Mouse (Mus musculus): Measurements from ENCODE around the gene Ankrd7.
"Not testable (repeated sequence)": the region's sequence is repeated elsewhere in the genome, so short reads cannot be mapped to it uniquely, and the experiment has no call there.

Gene Ankrd7

GRCm38 (mm10) chr6:18866018-18866417, at the start of gene Ankrd7:
Gene Ankrd7 (plus strand): TSS chr6:18866318.
- no peak for DNase-seq

DNA sequence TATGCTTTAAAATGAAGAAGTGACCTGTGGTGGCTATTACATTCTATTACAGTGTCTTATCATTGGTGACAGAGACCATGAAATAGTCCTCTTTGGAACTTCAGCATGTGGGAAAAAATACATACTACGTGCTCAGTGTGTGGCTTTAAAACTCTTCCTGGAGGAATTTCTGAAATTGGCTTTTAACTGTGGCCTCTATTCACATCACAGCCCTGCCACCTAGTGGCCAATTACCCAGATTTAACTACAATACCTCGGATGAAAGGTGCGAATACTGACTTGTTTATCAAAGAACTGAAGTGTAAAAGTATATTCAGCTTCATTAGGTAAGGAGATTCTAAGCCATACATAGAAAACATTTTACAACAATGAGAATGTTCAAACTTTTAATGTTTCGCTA, 46.8 kb upstream of the Ankrd7 start:
- DNase-seq = peak; percentile 66

- DNase-seq = no peak
These were observed 45.9 kb upstream of the Ankrd7 start for GRCm38 (mm10) chr6:18820246-18820645.

GRCm38 (mm10) chr6:18822812-18823211, 43.3 kb upstream of the Ankrd7 start:
- no peak for DNase-seq

DNA sequence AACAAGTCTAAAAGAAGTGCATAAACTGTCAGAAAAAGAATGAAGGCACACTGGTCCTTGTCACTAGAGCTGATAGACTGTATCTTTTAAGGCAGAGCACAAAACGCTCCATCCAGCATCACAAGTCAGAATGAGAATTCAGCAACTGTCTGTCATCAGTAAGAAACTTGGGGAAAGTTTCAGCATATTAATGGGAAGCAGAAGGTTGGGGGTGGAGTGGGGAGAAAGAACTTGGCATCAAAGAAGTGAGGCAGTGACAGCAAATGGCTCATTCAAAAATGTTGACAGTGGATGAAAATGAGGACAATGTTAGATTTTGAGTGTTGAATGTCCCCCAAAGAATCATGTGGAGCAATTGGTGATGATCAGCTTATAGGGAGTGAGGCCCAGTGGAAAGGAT, 33.2 kb upstream of the Ankrd7 start:
- no peak for DNase-seq

- DNase-seq = not testable (repeated sequence)
These were observed 21.6 kb upstream of the Ankrd7 start for GRCm38 (mm10) chr6:18844529-18844928.

DNA sequence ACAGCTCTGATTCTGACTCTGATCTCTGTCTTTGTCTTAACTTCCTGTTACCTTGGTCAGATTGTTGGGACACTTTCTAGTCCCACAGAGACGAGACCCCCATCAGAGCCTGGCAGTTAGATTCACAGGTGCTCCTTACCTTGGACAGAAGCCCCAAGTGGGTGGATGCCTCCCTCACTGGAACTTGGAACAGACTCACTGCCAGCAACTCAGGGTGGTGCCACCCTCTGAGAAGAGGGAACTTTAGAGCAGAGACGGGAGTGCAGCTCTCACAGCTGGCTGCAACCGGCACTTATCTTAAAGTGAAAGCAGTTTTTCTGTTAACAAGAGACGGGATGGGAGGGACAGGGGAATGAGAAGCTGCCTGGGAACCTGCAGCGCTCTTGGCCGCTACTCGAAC, 20.5 kb upstream of the Ankrd7 start:
- DNase-seq = not testable (repeated sequence)

GRCm38 (mm10) chr6:18848051-18848701, 17.9 kb upstream of the Ankrd7 start, which contains the start of gene Lsm8:
Gene Lsm8 (plus strand): TSS chr6:18848579.
- peak; percentile 95 for DNase-seq

DNA sequence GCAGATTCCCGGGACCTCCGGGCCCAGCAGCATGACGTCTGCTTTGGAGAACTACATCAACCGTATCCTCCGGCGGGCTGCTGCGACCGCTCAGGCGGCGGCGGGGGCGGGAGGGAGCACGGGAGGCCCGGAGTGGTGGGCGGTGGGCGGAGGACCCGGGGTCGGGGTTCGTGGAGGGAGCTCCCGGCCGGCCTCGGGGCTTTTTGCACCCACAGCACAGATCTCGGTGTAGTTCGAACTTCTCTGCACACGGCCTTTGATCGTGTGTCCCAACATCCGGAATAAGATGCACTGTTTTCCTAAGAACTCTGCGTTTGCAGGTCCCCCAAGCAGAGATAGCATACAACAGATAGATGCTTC, 17.4 kb upstream of the Ankrd7 start:
- no peak for DNase-seq

- DNase-seq = no peak
These were observed 10.8 kb upstream of the Ankrd7 start for GRCm38 (mm10) chr6:18855323-18855722.

DNA sequence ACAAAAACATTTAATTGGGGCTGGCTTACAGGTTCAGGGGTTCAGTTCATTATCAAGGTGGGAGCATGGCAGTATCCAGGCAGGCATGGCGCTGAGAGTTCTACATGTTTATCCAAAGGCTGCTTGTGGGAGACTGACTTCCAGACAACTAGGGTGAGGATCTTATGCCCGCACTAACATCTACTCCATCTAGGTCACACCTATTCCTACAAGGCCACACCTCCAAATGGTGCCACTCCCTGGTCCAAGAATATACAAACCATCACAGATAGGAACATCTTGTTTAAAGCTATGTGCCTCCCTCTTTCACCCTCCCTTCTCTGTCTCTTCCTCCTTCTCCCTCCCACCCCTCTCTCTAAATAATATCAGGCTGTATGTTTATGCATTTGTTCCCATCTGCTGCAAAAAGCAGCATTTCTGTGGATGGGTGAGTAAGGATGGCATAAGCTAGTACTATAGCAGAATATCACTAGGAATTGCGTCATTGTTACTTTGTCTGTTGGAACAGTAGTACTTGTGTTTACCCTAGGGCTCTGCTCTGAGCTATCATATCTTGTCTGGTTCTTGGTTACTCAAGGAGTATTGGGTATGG, 9.5 kb upstream of the Ankrd7 start:
- no peak for DNase-seq

GRCm38 (mm10) chr6:18889030-18889429, 22.9 kb downstream of the Ankrd7 start:
- DNase-seq = no peak

DNA sequence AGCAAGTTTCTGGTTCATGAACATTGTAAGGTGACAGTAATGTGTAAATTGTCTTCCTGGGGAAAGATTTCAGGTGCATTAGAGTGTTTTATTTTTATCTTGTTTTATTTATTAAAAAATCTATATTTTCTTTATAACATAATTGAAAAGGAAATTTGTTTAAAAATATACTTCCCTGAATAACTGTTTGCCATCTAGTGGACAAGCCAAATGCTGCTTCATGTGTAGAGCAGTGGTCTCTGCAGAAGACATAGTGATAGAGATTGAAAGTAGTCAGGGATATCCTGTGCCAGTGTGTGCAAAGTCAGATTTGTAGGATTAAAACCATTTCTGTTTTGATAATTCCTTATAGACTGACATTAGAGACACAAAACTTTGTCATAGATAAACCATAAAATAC, 28.0 kb downstream of the Ankrd7 start:
- DNase-seq = no peak

DNA sequence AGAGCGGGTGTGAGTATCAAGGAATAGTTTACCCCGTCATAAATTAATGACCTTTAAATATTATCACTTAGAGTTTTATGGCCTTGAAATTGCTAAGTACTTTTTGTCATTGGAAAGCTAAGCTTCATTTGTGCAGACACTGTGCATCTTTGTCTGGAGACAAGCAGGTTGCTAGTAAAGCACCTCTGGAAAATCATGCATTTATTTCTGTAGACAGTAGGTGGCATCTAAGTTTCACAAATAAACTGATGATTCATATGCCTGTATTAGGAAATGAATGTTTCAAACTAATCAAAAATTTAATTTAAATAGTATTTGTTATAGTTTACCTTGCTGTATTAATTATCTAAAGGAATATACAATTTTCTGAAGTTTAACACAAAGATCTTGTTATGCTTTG, 41.1 kb downstream of the Ankrd7 start:
- peak; percentile 71 for DNase-seq

- peak; percentile 66 for DNase-seq
These were observed 47.1 kb downstream of the Ankrd7 start for GRCm38 (mm10) chr6:18913179-18913578.

GRCm38 (mm10) chr6:18916021-18916420, 49.9 kb downstream of the Ankrd7 start:
- no peak for DNase-seq

DNA sequence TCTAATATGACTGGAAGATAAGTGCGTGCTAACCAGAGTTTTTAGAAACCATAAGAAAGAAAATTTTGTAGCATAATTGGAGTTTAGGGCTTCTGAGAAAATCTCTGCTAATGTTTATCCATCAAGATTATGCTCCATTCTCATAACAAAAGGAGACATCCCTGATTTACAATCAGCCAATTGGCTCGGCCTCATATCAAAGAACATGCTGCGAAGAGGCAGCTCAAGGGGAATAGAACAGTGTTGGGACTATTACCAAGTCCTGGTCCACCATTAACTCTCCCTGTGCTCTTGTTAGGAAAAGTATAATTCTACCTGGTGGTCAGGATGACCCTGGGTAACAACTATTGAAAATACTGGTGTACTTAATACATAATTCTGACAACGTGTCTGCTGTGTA, 50.4 kb downstream of the Ankrd7 start:
- no peak for DNase-seq
